Mouse (Mus musculus) embryonic facial prominence, embryonic 10.5 days (tissue): ENCODE data around the gene Cxcl14. TPM values are rescaled to one million over a fixed set of nuclear protein-coding genes. Genes with fewer than 3 reads are reported as not detected.
A peak's percentile ranks its signal among the peaks of the same experiment; 100 is the strongest.

Experiments
- DNase-seq: peaks from one replicate; pipeline ENCODE4 v3.0.0-alpha.2; 2017; ENCODE audit warnings: low spot score
- H3K27ac ChIP-seq: fragments of 300-500 bp; sonication (generic); replicated peaks from 2 replicates; pipeline ENCODE4 v1.5.1; 2016; ENCODE audit warnings: mild to moderate bottlenecking
- H3K27me3 ChIP-seq: fragments of 300-500 bp; sonication (generic); replicated peaks from 2 replicates; pipeline ENCODE4 v1.6.1; 2016; ENCODE audit warnings: low read depth, mild to moderate bottlenecking; ENCODE audit not compliant: poor library complexity, severe bottlenecking
- H3K36me3 ChIP-seq: fragments of 300-500 bp; sonication (generic); replicated peaks from 2 replicates; pipeline ENCODE4 v1.6.1; 2016; ENCODE audit warnings: mild to moderate bottlenecking, moderate library complexity
- H3K4me1 ChIP-seq: fragments of 300-500 bp; sonication (generic); 2 replicates; pipeline ENCODE4 v1.6.1; 2016
- H3K4me3 ChIP-seq: fragments of 300-500 bp; sonication (generic); 2 replicates; pipeline ENCODE4 v1.5.1; 2016; ENCODE audit warnings: mild to moderate bottlenecking, moderate library complexity
- H3K9me3 ChIP-seq: fragments of 300-500 bp; sonication (generic); 2 replicates; pipeline ENCODE4 v1.6.1; 2016; ENCODE audit warnings: mild to moderate bottlenecking
- WGBS: fragments of 180-500 bp; shearing (Covaris S2); methylation state at CpG from one replicate; pipeline ENCODE4 v1.1.7; 2016; 5-methylcytosine and 5-hydroxymethylcytosine counted together
- polyA plus RNA-seq: library from polyadenylated mRNA; unstranded; fragments of >200 nt; fragmentation: Nextera tagmentation; extraction: Ambion mirVana; gene quantifications from 2 replicates; pipeline ENCODE4 v1.2.1, GENCODE M21; 2016

Gene Cxcl14
- polyA plus RNA-seq, 1 experiment from 2014 or later: 40.2 TPM

DNA sequence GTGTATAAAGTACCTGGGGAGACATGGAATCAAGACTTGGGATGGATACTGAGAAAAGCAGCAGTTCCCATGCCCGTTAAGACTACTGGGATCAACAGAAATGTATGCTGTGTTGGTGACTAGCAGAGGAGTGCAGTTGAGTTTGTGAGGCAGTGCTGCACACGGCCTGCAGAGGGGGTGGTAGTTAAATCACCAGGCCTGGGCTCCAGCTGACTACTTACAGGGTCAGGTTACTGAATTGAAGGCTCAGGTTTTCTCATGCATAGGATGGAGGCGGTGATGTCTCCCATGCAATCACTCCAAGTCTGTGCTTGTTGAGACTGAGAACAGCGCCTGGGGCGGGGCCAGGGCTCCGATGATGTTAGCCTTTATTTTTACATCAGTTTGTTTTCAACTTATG lies 31.4 kb upstream of the Cxcl14 start:
- H3K4me3 ChIP-seq: no peak overlapping the region

DNA sequence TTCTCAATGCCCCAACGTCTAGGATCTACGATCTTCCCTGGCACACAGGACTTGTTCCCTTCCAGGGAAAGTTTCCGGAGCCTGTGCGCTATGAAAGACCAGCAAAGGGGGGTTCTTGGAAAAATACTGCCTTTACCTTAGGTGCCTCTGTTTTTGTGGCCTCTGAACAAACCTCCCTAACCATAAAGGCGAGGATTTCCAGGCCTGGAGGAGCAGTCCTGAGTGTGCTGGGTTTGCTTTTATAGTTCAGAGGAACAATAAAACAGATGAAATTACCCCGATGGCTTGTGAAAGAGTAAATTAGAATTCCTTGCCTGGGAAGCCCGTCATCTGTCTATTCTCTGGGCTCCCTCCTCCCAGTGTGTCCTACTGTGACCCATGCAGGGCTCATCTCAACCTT lies 25.3 kb upstream of the Cxcl14 start:
- H3K4me1 ChIP-seq: peaks cover 17% of the 10 kb centered on the region
- H3K27ac ChIP-seq: peak overlapping the region; percentile 35; the same call in 1 of the 2 replicates
- no peaks in the 10 kb centered on the region for H3K36me3 ChIP-seq
- H3K4me3 ChIP-seq: no peak overlapping the region
- no peak for DNase-seq
- H3K9me3 ChIP-seq: no peaks in the 10 kb centered on the region
- peaks cover 8% of the 10 kb centered on the region; the same call in 1 of the 2 replicates for H3K27me3 ChIP-seq
- 80% methylated on average over 7 of the region's 7 CpGs for WGBS

More for the DNA sequence above, 31.4 kb upstream of the Cxcl14 start:
- no peak overlapping the region for H3K27ac ChIP-seq
- H3K9me3 ChIP-seq: no peaks in the 10 kb centered on the region
- H3K4me1 ChIP-seq: peaks cover 34% of the 10 kb centered on the region
- WGBS: 23% methylated on average over 6 of the region's 6 CpGs
- DNase-seq: peak; percentile 71
- peaks cover 9% of the 10 kb centered on the region; the same call in 1 of the 2 replicates for H3K27me3 ChIP-seq
- H3K36me3 ChIP-seq: no peaks in the 10 kb centered on the region

DNA sequence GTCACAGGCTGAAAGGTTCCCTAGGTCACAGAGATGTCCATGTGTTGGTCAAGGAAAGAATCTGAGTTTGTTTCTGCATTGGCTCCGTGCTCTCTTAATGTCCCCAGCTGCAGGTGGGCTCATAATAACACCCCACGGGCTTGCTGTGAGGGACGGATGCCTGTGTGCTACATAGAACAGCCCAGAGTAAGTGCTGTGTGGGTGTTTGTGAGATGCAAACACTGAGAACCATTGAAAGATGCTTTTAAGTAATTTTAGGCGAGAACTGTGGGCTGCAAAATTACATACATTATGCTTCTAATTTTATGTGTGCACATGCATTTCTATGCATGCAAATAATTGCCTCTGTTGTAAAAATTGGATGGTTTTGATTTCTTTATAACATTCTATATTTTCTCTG lies 20.6 kb upstream of the Cxcl14 start:
- DNase-seq: no peak
- Histone ChIP-seq H3K9me3 (no peaks in the 10 kb centered on the region), H3K4me1 (peaks cover 22% of the 10 kb centered on the region), H3K27ac (no peak overlapping the region), H3K27me3 (peaks cover 8% of the 10 kb centered on the region; the same call in 1 of the 2 replicates), H3K4me3 (no peak overlapping the region), H3K36me3 (no peaks in the 10 kb centered on the region)
- WGBS: 77% methylated on average over 4 of the region's 4 CpGs

DNA sequence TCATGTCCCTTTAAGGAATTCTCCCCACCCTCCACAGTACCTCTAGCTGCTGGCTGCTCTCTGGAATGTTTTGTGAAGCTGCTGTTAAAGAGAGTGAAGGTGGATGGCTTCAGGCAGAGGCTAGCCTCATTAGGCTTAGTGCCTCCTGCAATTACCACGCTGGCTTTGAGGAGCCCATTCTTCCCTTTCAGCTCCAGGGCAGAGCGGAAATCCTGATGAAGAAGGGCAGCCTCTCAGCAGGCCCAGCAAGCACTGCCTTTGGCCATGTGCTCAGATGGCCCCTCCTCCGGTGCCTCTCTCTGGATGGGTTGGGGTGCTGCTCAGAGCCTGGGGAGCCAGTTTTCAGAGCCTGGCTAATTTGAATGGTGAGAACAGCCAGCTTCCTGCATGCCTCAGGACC lies 18.9 kb upstream of the Cxcl14 start:
- H3K4me1 ChIP-seq: peaks cover 19% of the 10 kb centered on the region
- 16% methylated on average over 3 of the region's 3 CpGs for WGBS
- peaks cover 8% of the 10 kb centered on the region; the same call in 1 of the 2 replicates for H3K27me3 ChIP-seq
- peak overlapping the region; percentile 73 for H3K27ac ChIP-seq
- no peak overlapping the region for H3K4me3 ChIP-seq
- no peaks in the 10 kb centered on the region for H3K36me3 ChIP-seq
- peaks cover 8% of the 10 kb centered on the region; the same call in 1 of the 2 replicates for H3K9me3 ChIP-seq
- DNase-seq: peak; percentile 63

DNA sequence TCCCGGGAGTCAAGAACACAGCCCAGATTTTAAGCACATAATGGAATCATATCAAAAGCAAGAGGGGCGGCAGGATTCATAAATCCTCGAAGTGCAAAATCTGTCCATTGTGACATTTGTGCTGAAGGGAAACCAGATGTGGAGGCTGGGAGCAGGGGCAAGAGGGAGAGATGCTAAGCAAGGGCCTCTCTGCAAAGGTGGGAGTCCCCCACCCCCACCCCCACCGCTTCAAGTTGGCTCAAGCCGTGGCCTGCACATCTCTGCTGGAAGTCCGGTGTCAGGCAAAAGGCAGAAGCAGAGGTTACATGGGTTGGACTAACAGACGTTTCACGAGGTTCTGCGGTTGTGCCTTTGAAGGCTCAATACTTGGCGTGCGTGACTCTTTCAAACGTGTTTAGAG lies 8.7 kb upstream of the Cxcl14 start:
- Histone ChIP-seq H3K27ac (0 out of 2 replicates have a peak overlapping the region, but pooled peaks have one; percentile 10), H3K4me1 (peaks cover 40% of the 10 kb centered on the region), H3K9me3 (peaks cover 3% of the 10 kb centered on the region; the same call in 1 of the 2 replicates), H3K4me3 (no peak overlapping the region), H3K27me3 (peaks cover 25% of the 10 kb centered on the region; the same call in 1 of the 2 replicates), H3K36me3 (no peaks in the 10 kb centered on the region)
- WGBS: 72% methylated on average over 12 of the region's 12 CpGs
- DNase-seq: no peak

GRCm38 (mm10) chr13:56304453-56304852 lies 8.1 kb upstream of the Cxcl14 start:
- 64% methylated on average over 4 of the region's 4 CpGs for WGBS
- no peak for DNase-seq
- 0 out of 2 replicates have a peak overlapping the region, but pooled peaks have one; percentile 10 for H3K27ac ChIP-seq

DNA sequence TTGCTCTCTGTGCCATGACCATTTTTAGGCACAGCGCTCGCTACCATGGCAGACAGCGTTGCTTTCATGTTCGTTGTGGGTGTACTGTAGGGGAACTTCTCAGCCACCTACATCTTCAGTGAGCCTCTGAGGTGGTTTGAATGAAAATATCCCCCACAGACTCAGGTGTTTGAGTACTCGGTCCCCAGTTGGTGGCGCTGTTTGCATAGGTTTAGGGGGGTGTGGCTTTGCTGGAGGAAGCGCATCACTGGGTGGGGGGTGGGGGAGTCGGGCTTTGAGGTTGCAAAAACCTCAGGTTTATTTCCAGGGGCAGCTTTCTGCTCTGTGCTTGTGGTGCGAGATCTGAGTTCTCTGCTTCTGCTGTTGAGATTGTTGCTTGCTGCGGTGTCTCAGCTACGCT lies 3.0 kb upstream of the Cxcl14 start:
- Histone ChIP-seq H3K27me3 (peaks cover 70% of the 10 kb centered on the region), H3K36me3 (no peaks in the 10 kb centered on the region), H3K4me1 (peaks cover 25% of the 10 kb centered on the region), H3K9me3 (0 out of 2 replicates have a peak, but pooled peaks cover 6% of the 10 kb centered on the region), H3K27ac (no peak overlapping the region), H3K4me3 (no peak overlapping the region)
- DNase-seq: no peak
- WGBS: 91% methylated on average over 11 of the region's 11 CpGs

More at GRCm38 (mm10) chr13:56304453-56304852, 8.1 kb upstream of the Cxcl14 start:
- Histone ChIP-seq H3K4me3 (no peak overlapping the region), H3K36me3 (no peaks in the 10 kb centered on the region), H3K27me3 (peaks cover 31% of the 10 kb centered on the region), H3K9me3 (0 out of 2 replicates have a peak, but pooled peaks cover under 1% of the 10 kb centered on the region), H3K4me1 (peaks cover 40% of the 10 kb centered on the region)

DNA sequence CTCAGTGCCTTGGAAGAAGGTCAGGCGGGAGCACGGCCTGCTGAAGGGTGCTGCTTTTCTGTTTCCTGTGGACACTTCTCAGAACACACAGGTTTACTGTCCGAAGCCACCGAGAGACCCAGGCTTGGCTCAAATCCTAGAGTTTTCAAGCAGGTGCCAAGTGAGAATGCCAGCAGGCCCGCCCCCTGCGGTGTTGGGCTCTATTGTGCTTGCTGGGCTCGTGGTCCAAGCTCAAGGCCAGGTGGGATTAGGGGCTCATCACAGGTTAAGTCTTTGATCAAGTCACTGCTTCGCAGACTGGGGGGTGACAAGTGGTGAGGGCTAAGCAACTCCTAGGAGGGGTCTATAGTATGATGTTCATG lies 289 bp upstream of the Cxcl14 start:
- 0 out of 2 replicates have a peak overlapping the region, but pooled peaks have one; percentile 82 for H3K27ac ChIP-seq
- H3K4me3 ChIP-seq: peak overlapping the region; percentile 71
- peaks cover 30% of the 10 kb centered on the region for H3K4me1 ChIP-seq
- 0 out of 2 replicates have a peak, but pooled peaks cover 6% of the 10 kb centered on the region for H3K9me3 ChIP-seq
- H3K36me3 ChIP-seq: no peaks in the 10 kb centered on the region
- 7% methylated on average over 8 of the region's 8 CpGs for WGBS
- DNase-seq: no peak
- peaks cover 86% of the 10 kb centered on the region for H3K27me3 ChIP-seq

DNA sequence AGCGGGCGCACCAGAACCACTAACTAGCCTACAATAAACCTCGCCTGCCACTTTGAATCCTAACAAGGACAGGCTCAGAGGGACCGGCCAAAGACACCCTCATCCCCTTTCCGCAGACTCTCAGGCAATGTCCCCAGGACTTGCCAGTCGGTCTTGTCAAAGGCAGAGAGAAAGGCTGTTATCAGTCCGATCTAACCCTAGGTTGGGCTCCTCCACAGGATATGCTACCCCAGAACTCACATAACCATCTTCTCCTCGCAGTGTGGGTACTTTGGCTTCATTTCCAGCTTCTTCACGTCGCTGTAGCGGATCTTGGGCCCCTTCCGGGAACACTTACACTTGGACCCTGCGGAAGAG lies 787 bp downstream of the Cxcl14 start:
- H3K27me3 ChIP-seq: peaks cover 96% of the 10 kb centered on the region
- 2% methylated on average over 13 of the region's 13 CpGs for WGBS

GRCm38 (mm10) chr13:56294908-56295307 lies 1.4 kb downstream of the Cxcl14 start:
- Histone ChIP-seq H3K4me1 (peaks cover 30% of the 10 kb centered on the region), H3K4me3 (peak overlapping the region; percentile 71), H3K36me3 (no peaks in the 10 kb centered on the region), H3K27ac (no peak overlapping the region), H3K27me3 (peaks cover 100% of the 10 kb centered on the region), H3K9me3 (0 out of 2 replicates have a peak, but pooled peaks cover 9% of the 10 kb centered on the region)
- WGBS: 1% methylated on average over 10 of the region's 10 CpGs
- peak; percentile 38 for DNase-seq

More for the DNA sequence above, 787 bp downstream of the Cxcl14 start:
- H3K36me3 ChIP-seq: no peaks in the 10 kb centered on the region
- H3K4me1 ChIP-seq: peaks cover 30% of the 10 kb centered on the region
- H3K4me3 ChIP-seq: peak overlapping the region; percentile 71
- 0 out of 2 replicates have a peak, but pooled peaks cover 6% of the 10 kb centered on the region for H3K9me3 ChIP-seq
- DNase-seq: no peak
- H3K27ac ChIP-seq: peak overlapping the region; percentile 82

- peaks cover 72% of the 10 kb centered on the region for H3K27me3 ChIP-seq
- WGBS: 80% methylated on average over 6 of the region's 6 CpGs
- no peaks in the 10 kb centered on the region for H3K36me3 ChIP-seq
- DNase-seq: no peak
- H3K27ac ChIP-seq: no peak overlapping the region; the same call in 1 of the 2 replicates
- H3K4me1 ChIP-seq: peaks cover 31% of the 10 kb centered on the region
- H3K9me3 ChIP-seq: 0 out of 2 replicates have a peak, but pooled peaks cover 3% of the 10 kb centered on the region
- no peak overlapping the region for H3K4me3 ChIP-seq
These were observed 6.4 kb downstream of the Cxcl14 start for GRCm38 (mm10) chr13:56289998-56290397.

DNA sequence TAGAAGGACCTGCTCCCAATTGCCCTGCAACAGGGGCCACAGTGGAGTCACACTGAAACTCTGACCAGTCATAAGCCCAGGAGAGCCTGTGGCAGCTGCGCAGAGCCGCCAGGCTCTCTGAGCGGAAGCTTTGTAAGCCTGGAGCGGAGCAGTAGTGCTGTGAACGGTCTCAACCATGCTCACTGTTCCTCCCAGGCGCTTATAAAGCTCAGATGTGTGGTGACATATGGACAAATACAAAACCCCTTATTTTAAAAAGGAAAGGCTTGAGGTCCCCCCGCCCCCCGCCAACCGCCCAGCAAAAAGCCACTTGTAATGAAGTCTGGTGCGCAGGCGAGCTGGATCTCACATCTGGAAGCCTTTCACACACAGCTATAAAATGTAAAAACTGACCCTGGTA lies 7.1 kb downstream of the Cxcl14 start:
- H3K27me3 ChIP-seq: peaks cover 64% of the 10 kb centered on the region
- H3K36me3 ChIP-seq: no peaks in the 10 kb centered on the region
- peak overlapping the region; percentile 42; the same call in 1 of the 2 replicates for H3K27ac ChIP-seq
- H3K4me1 ChIP-seq: peaks cover 26% of the 10 kb centered on the region
- 0 out of 2 replicates have a peak, but pooled peaks cover 3% of the 10 kb centered on the region for H3K9me3 ChIP-seq
- WGBS: 64% methylated on average over 11 of the region's 11 CpGs
- no peak overlapping the region for H3K4me3 ChIP-seq
- peak; percentile 27 for DNase-seq

DNA sequence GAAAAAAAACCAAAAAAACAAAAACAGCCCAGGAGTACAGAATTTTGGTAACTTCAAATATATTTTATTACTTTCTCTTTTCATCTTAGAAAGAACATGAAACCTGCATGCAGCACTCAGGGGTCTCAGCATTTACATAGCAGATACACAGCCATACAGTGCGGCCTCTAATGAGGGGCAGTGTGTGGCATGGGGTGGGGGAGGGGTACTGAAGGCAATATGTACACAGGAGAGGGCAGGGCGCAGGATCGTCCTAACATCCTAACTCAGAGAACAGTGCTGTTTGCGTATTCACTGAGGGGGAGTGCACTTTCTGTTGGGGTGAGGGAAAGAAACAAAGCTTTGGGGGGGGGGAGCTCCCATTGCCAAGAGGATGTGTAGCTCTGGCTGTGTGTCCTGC lies 7.8 kb downstream of the Cxcl14 start:
- WGBS: 42% methylated on average over 4 of the region's 4 CpGs
- no peak for DNase-seq

More for the DNA sequence above, 7.8 kb downstream of the Cxcl14 start:
- Histone ChIP-seq H3K4me3 (0 out of 2 replicates have a peak overlapping the region, but pooled peaks have one; percentile 8), H3K27me3 (peaks cover 58% of the 10 kb centered on the region), H3K9me3 (0 out of 2 replicates have a peak, but pooled peaks cover 3% of the 10 kb centered on the region), H3K4me1 (peaks cover 22% of the 10 kb centered on the region), H3K27ac (peak overlapping the region; percentile 42; the same call in 1 of the 2 replicates), H3K36me3 (no peaks in the 10 kb centered on the region)
